Mouse (Mus musculus) induced T-regulatory cell, adult 2 months (primary cell): Measurements from ENCODE around the gene Pou3f3.

Experiments
- DNase-seq: peaks from one replicate; pipeline ENCODE4 v3.0.0-alpha.2; 2012; ENCODE audit warnings: low read depth

The Pou3f3 gene

DNA sequence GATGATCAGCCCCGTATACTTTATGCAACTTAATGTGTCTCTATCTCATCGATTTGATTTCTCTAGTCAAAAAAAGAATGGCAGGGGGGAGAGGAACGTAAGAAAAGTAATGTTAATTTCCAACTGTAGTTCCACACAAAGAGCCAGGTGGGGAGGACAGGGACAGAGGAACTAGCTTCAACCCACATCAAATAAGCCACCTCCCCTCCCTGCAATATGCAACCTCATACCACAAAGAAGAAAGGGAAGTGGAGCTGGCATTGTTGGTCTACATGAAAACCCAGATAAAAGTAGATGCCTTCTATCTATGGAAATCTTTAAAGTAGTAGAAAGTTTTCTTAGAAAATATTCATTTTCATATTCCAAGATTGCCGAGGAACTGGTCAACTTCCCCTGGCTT, 14.7 kb downstream of the Pou3f3 start:
- no peak for DNase-seq

DNA sequence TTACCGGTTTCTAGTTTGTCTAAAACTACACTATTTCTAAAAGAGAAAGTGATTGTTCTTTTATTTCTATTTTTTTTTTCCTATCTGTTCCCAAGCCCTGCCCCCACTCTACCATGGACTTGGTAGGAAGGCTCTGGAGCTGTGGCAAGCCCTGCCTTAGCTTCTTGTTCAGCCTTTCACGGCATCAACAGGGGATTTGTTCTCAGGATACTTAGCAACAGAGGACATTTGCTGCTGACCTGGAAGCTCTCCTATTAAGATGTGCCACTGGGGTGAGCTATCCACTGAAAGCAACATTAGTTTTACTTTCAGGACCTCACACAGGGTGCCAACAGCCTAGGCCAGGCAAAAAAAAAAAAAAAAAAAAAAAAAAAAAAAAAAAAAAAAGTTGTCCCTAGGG, 15.4 kb downstream of the Pou3f3 start:
- no peak for DNase-seq

DNA sequence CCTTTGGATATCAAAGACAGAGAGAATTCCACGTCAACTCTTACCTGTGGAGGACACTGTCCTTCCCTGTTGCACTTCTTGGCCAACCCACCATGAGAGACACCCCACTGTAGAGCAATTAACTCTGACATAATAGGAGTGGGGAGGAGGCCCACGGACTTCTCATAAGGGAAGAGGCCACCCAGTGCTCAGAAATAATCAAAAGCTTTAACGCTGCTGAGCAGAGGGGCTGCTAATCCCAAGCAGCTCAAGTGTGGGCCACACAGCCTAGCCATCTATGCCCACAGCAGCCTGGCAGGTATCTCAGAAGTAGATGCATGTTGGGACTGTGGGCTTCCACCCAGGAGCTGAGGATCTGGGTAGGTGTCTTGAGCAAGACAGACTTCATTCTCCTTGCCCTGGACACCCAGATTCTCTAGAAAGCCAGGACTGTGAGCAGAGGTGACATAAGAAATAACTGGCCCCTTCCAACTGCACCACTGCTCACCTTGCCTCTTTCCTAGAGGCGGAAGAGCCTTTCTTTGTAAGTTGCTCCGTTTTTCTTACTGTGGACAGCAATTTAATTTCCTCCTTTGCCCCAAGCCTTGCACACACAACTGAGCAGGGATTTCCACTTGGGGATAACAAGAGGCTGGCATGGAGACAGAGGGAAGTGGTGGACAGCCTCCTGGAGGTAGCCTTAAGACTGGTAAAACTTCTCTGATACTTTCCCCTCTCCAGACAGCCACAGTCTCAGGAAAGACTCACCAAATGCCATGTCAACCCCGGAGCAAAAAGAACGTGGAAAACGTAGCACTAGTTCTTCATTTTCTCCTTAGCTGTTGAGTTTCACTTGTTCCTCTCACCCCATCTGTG, 16.1 kb downstream of the Pou3f3 start:
- DNase-seq, result no peak

DNA sequence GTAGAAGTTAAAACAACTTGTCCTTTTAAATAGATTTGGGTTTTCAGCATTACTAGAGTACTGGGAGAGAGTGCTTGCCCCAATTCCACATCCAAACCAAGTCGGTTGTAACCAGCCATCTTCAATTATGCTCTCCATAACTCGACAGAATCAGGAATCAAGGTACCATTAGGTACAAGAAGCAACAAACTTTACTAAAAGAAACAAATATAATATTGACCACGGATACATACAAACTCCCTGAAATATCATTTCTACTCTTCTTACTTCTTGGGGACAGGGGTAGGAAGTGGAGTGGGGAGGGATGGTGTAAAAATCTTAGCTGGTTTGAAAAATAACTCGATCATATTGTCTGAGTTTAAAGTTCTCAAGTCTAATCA, 16.7 kb downstream of the Pou3f3 start:
- no peak for DNase-seq

DNA sequence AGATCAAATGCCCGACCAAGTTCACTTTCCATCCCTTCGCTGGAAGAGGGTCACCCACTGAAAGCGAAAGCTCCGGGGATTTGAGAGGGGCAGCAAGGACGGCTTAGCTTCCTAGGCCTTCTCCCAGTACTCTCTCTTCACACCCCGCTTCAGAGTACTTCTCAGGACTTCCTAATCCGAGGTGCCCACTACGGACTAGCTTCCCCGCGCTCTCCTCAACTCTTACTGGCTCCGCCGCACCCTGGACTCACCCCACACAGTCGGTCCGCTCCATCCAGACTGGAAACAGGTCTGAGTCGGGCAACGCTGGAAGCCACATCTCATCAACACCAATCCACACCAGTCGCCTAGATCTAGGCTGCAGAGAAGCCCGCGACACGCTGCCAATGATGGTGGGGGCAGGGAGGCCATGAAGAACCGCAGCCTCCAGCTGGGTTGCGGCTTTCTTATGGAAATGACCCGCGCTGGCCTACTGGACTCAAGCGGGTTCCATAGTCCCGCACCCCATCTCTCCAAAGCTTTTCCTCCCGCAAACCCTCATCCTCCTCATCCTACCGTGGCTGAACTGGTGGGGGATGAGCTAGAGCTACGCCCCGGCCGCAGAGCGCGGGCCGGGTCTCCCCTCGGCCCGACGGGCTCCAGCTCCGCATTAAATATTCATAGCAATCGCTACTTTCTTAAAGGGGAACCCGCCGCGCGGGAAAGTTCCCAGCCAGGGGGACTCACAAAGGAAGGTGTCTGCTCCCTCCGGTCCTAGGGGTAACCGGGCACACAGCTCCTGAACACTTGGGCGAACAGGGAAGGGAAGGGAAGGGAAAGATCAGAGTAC, 17.8 kb downstream of the Pou3f3 start:
- DNase-seq, result no peak

DNA sequence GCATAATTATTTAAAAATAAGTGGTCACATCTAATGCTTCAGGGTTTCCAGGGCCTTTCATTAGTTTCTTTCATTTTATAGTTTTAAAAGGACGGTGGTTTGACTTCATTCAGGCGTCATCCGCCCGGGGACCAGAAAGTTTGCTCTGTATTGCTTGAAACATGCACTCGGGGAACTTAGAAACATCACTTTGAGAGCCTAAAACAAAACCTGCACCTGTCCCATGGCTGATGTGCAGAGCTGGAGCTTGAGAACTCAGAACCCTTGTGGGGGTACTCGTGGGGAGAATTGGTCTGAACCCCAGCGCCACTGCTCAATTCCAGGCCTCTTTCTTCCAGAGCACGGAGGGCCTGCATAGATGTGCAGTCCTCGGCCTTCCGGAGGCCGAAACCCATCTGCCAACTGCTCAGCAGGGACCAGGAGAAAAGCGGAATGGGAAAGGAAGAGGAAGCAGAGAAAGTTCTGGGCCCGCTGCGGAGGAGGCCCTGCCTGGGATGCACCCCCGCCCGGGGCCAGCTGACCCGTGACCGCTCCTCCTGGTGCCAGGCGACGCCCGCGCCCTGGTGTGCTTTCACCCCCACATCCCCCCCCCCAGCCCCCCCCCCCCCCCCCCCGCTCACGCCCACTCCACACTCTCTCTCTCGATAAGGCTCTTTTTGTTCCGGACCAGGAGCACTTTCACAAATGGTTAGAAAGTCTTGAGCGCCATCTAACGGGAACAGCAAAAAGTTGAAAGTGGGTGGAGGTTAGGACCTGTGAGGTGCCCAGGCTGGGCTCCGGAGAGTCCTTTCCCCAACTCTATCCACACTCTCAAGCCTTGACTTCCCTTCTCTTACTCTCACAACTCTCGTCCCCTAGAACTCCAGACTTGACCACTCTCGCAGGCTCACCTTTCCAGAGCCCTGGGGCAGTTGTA, 18.7 kb downstream of the Pou3f3 start:
- peak; percentile 41 for DNase-seq

DNA sequence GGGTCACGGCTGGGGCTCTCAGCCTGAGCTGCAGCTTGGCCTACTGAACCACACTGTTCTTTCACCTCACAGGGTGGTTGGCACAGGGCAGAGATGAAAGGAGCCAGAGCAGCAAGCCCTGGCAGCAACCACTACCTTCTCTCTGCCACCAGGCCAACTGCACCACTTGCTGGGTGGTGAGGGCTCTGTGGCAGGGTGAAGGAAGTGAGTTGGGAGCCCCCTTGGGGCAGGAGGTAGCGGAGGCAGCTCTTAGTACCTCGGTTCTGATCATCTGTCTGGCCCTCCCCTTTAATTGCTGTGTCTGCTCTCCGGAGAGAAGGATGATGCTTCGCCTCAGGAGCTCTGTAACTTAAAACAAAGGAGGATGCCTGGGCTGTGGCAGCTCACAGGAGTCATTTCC, 23.0 kb downstream of the Pou3f3 start:
- DNase-seq, result no peak

DNA sequence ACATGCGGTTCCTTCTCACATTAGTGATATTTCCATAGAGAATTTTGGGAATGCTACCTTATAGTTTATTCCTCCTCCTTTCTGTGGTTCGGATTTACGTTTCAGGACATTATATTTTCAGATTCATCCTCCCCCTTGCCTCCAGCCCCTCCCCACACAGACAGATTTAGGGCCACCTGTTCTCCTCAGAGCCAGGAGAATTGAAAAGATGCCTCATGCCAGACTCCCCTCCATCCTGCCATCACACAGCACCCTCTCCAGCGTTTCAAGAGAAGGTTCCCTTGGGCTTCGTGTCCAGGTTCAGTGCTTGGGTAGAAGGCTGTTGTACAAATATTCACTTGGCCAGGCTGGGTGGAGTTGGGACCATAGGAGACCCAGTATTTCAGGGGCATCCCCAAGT, 25.8 kb downstream of the Pou3f3 start:
- no peak for DNase-seq

DNA sequence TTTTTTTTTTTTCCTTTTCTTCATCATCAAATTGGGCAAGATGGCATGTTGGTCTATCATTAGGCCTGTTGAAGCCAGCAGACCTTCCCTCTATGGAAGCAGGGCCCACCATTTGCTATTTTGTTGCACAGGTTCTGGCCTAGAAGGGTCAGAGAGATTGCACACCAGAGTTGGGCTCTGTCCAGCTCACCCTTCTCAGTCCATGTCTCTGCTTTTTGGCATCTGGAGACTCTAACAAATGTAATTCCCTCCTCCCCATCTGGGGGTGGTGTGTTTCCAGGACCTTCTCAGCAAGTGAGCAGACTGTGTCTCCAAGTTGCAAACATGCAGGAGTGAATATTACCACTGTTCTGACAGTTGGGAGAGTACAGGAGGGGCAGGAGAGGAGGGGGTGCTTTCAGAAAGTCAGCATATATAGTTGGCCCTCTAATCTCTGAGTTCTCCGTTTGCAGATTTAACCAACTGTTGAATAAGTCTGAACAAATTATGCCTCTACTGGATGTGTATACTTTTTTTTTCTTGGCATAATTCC, 28.3 kb downstream of the Pou3f3 start:
- no peak for DNase-seq

DNA sequence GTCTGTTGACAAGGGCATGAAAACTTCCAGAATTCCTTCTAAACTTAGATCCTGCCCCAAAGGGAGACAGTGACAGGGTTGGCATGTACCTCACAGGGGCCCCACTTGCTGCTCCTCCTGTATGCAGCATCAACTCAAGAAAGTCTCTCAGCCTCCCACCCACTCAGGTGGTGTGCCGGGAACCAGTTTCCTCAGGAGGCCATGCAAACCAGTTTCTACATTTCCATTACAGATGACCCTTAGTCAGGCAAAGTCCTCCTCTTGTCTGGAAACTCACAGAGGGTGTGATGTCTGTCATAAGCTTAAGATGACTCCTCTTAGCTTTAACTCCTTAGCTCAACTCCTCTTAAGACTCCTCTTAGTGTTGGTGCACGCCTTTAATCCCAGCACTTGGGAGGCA, 29.3 kb downstream of the Pou3f3 start:
- DNase-seq, result no peak

DNA sequence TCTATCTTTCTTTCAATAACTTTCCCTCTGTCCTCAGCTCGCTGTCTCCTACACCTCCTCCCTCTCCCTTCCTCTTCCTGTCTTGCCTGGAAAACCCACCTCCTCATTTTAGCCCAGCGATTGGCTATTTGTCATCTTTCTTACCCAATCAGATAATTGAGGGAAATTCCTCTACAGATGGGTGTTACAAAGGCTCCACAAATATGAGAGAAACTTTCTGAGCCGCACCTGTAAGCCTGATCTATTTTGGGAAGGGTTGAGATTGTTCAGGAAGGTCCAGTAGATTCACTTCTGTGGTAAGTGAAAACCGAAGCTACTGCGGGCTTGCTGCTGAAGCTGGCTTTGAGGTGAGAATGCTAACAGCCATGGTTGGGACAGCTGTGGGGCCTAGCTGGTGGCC, 31.6 kb downstream of the Pou3f3 start:
- DNase-seq, result no peak

DNA sequence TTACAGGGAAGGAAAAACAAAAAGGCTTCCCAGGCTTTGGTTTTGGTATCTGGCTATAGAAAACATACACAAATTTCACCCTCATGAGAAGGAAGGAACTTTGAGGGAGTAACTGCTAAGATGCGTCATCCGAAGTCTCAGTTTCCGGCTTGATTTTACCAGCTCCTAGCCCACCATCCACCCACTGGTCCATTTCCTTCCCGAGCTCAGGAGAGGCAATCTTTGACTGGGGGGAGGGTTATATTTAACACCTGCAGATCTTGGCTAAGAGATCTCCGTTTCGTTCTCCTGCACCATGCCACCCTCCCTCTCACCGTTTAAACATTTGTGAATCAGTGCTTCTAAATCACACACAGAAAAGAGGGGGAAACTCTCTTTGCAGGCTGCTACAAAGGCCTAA, 32.1 kb downstream of the Pou3f3 start:
- DNase-seq, result no peak

DNA sequence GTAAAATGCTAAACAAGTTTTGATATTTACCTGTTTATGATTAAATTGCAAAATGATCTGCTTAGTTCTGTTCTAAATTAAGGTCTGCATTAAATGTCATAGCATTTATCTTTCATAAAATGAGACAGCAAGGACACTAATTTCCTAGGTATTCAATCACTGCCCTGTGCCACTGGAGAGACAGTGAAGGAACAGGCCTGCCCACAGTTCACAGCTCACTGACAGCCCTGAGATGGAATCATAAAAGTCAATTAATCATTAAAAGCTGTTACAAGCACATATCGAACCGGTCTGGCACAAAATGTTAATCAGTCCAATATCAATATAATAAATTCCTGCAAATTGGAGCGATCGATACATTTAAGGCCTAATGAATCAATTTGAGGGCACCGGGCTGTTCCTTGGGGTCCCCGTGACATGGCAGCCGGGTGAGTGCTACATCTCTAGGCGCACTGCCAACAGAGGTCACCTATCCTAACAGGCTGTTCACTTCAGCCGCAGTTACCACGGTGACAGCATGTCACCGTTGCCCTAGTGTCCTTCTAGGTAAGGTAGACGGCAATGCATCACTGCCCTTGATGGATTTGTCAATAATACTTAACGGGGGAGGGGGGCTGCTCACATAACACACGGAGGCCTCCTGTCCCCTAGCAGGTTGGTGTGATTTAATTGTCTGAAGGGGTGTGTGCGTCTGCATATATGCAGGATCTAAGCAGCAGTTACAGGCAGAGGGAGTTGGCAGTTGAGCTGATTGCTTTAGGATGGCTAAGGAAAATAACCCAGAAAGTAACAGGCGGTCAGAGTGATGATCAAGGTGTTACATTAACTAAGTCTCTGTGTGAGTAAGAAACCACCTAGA, 46.0 kb downstream of the Pou3f3 start:
- DNase-seq, result no peak

DNA sequence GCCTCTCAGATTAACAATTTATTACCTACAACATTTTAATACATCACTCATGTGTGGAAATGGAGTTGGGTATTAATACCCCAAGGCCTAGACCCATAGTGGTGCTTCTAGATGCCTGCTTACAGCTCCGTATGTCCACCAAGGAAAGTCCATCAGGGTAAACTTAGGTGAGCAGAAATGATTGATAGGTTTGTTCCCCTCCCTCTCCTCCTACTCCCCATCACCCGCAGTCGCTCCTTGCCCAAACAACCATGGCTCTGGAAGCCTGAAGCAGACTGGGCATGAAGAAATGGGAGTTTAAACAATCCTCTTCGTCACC, 46.6 kb downstream of the Pou3f3 start:
- no peak for DNase-seq

DNA sequence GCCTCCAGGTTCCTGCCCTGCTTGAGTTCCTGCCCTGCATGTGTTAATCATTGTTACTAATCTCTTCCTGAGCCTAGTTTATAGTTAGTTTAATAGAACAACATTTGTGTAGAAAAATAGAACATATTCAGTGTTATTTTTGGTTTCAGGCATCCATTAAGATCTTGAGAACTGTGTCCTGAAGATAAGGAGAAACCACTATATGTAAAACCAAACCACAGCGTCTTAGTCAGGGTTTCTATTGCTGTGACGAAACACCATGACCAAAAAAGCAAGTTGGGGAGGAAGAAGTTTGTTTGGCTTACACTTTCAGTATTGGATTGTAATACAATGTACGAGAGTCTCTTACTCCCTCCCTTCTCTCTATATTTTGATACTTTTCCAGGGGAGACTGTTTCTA, 49.5 kb downstream of the Pou3f3 start:
- no peak for DNase-seq

DNA sequence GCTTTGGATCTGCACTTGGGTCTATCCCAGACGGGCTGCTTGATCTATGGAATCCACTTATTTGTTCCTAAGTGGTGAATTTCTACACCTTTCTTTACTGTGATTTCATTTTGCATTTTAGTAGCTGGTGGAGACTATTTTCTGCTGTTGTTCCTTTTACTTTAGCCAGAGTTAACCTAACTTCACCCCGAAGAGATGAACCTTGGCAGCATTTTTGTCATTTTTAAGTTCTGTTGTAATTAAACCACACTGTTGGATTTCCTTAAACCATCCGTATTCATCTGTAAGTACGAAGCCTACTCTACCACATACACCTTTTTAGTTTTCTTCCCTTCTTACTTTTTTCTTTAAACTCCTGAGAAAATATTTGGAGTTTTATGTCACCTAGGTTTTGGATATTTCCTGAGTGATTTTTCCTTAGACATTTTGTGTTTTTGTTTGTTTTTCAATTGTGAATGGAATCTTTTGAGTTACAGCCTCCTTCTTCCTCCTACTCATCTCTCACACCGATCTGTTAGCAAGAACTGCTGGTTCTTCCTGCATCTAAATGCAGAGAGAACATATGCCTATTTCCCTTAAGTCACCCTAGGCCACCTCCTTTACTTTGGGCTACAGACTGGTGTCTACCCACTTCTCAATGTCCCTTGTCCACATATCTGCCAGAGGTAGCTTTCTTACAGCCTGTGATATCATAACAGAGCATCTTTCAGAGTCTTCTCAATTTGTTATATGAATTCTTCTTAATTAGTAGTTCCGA, 54.1 kb downstream of the Pou3f3 start:
- DNase-seq, result no peak
